Mouse (Mus musculus) thymus, adult 2 months (tissue): Measurements from ENCODE around the gene Evc2. TPM values are rescaled to one million over a fixed set of nuclear protein-coding genes. Genes with fewer than 3 reads are reported as not detected.

Experiments used
- DNase-seq: peaks from one replicate; pipeline ENCODE4 v3.0.0; 2021
- H3K27ac ChIP-seq: fragments of 200-500 bp; 2 replicates; pipeline ENCODE4 v1.5.1; 2012; ENCODE audit warnings: low read length, control low read depth; ENCODE audit not compliant: control insufficient read depth, insufficient read depth
- H3K27me3 ChIP-seq: fragments of 200-500 bp; 2 replicates; pipeline ENCODE4 v1.6.1; 2012; ENCODE audit warnings: mild to moderate bottlenecking, low read length, moderate library complexity, mixed read lengths; ENCODE audit not compliant: control insufficient read depth, insufficient read depth
- H3K36me3 ChIP-seq: fragments of 200-500 bp; 2 replicates; pipeline ENCODE4 v1.6.1; 2012; ENCODE audit warnings: mild to moderate bottlenecking, low read length, moderate library complexity; ENCODE audit not compliant: control insufficient read depth, insufficient read depth
- H3K4me1 ChIP-seq: fragments of 200-500 bp; replicated peaks from 2 replicates; pipeline ENCODE4 v1.6.1; 2012; ENCODE audit warnings: low read length; ENCODE audit not compliant: control insufficient read depth, insufficient read depth
- H3K4me3 ChIP-seq: fragments of 200-500 bp; 2 replicates; pipeline ENCODE4 v1.5.1; 2012; ENCODE audit warnings: mild to moderate bottlenecking, low read length, control low read depth, moderate library complexity; ENCODE audit not compliant: control insufficient read depth, insufficient read depth
- CTCF ChIP-seq: fragments of 200-500 bp; IDR thresholded peaks from 2 replicates; pipeline ENCODE4 v1.5.1; 2012; ENCODE audit warnings: mild to moderate bottlenecking, control low read depth, low read length, moderate library complexity, borderline replicate concordance; ENCODE audit not compliant: control insufficient read depth, poor library complexity, insufficient read depth; ENCODE audit errors: extremely low read depth
- POLR2A ChIP-seq: fragments of 200-500 bp; IDR thresholded peaks from 2 replicates; pipeline ENCODE4 v1.6.1; 2012; ENCODE audit warnings: mild to moderate bottlenecking, low read length, control low read depth, moderate library complexity; ENCODE audit not compliant: control insufficient read depth, poor library complexity, insufficient read depth; ENCODE audit errors: extremely low read depth
- WGBS: fragments of 180-500 bp; shearing (Covaris S2); methylation state at CpG from one replicate; pipeline ENCODE4 v1.1.7; 2018; 5-methylcytosine and 5-hydroxymethylcytosine counted together
- polyA plus RNA-seq: library from polyadenylated mRNA; depleted of rRNA; stranded (reverse); fragments of >200 nt; gene quantifications from 2 replicates; pipeline ENCODE4 v1.2.3, GENCODE M21; 2012

The Evc2 gene
- polyA plus RNA-seq, 1 experiment: 7.2 TPM

DNA sequence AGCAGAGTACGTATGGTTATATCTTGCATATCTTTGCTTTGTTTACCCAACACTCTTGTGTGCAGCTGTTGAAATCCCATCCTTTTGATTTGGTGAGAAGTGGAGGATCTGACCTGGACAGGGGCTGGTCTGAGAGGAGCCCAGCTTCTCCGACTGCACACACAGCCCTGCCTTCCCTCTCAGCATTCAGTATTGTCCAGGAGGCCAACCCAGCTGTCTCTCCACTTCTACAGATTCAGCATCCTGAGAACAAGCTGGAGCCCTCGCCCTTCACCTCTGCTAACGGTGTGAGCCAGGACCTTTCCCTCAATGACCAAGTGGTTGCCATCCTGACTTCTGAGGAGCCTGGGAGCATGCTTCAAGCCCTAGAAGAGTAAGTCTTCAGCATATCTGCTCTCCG is 25.0 kb downstream of the Evc2 start:
- Histone ChIP-seq H3K4me1 (no peaks in the 10 kb centered on the region), H3K27me3 (no peaks in the 10 kb centered on the region), H3K27ac (no peak overlapping the region), H3K4me3 (no peak overlapping the region), H3K36me3 (no peaks in the 10 kb centered on the region)
- 94% methylated on average over 5 of the region's 5 CpGs for WGBS
- no peak for TF ChIP-seq POLR2A
- no peak for TF ChIP-seq CTCF
- no peak for DNase-seq

DNA sequence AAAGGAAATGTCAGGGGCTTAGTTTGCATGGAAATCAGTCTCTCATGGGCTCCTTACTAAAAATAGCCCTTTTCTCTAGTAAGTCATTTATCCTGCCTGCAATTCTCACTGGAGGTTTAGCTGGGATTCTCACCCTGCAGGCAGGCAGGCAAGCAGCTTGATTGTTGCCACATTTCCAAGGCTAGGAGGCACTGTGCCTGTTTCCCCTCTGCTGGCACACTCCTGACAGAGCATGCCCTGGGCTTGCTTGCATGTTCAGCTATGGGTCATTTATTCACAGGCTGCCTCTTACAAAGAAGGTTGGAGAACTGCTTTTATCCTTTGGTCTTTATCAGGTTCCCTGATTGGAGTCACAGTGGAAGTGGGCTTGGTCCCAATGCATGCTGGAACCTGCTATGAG is 27.5 kb downstream of the Evc2 start:
- Histone ChIP-seq H3K36me3 (no peaks in the 10 kb centered on the region), H3K4me3 (no peak overlapping the region), H3K4me1 (no peaks in the 10 kb centered on the region), H3K27me3 (no peaks in the 10 kb centered on the region), H3K27ac (no peak overlapping the region)
- DNase-seq: no peak
- TF ChIP-seq CTCF (no peak), POLR2A (no peak)

GRCm38 (mm10) chr5:37368796-37369195 is 30.5 kb downstream of the Evc2 start:
- Histone ChIP-seq H3K36me3 (no peaks in the 10 kb centered on the region), H3K4me3 (no peak overlapping the region), H3K27me3 (no peaks in the 10 kb centered on the region), H3K27ac (no peak overlapping the region), H3K4me1 (no peaks in the 10 kb centered on the region)
- WGBS: 87% methylated on average over 8 of the region's 8 CpGs
- no peak for DNase-seq
- TF ChIP-seq CTCF: no peak
- no peak for TF ChIP-seq POLR2A

- H3K27ac ChIP-seq: no peak overlapping the region
- H3K27me3 ChIP-seq: no peaks in the 10 kb centered on the region
- no peak overlapping the region for H3K4me3 ChIP-seq
- no peak for DNase-seq
- 90% methylated on average over 7 of the region's 7 CpGs for WGBS
- TF ChIP-seq POLR2A: no peak
- TF ChIP-seq CTCF: no peak
- H3K36me3 ChIP-seq: no peaks in the 10 kb centered on the region
- H3K4me1 ChIP-seq: no peaks in the 10 kb centered on the region
These were observed 39.1 kb downstream of the Evc2 start for GRCm38 (mm10) chr5:37377376-37377775.

DNA sequence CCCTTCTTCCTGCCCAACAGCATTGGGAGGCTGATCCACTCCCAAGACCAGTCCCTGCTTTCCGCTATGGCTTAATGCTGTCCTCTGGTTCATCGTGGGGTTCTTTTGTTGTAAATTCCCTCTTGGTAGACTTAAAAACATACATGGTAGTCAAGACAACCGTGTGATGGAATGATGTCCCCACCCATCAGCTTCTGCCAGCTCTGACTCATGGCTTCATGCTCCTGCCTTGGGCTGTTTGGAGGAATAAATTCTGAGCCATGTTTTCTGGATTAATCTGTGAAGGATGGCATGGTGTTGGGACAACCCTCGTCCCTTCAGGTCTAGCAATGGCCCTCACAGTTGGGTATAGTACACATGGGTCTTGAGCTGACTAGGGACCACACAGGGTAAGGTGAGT is 42.3 kb downstream of the Evc2 start:
- Histone ChIP-seq H3K36me3 (no peaks in the 10 kb centered on the region), H3K4me1 (no peaks in the 10 kb centered on the region), H3K27me3 (no peaks in the 10 kb centered on the region), H3K4me3 (no peak overlapping the region), H3K27ac (no peak overlapping the region)
- TF ChIP-seq CTCF (no peak), POLR2A (no peak)
- WGBS: 92% methylated on average over 4 of the region's 4 CpGs
- DNase-seq: no peak

DNA sequence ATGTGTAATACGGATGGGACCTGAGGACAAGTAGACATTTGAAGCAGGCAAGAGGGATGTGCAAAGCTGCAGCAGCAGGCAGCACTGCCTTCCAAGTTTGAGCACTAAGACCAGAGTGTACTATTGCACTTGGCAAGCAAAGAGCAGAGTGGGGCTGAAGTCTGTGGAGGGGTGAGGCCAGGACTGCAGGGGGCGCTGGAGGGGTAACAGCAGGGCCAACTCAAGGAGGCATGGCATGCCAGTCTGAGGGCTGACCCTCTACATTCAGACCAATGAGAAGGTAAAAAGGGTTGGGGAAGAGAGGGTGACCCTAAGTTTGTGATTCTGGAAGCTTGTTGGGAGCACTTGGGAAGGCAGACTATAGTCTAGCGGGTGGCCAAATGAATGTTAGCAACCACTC is 45.3 kb downstream of the Evc2 start:
- DNase-seq: no peak
- 96% methylated on average over 3 of the region's 3 CpGs for WGBS

DNA sequence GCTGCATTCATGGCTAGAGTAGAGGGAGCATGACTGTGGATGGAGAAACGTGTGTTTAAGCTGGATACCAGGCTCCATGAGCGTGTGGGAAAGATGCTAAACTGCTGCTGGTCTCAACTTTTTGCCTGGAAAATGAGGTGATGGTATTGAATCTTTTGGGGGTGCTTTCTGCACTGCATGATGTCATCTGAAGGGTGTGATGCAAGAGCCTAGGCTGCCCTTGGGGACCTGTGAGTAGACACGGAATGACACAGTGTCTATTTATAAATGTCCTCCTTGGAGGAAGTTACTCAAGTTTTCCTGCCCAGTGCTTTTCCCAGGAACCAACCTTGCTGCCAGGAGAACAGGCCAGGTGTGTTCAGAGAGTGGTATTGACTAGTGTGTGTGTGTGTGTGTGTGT is 50.3 kb downstream of the Evc2 start:
- TF ChIP-seq CTCF: no peak
- TF ChIP-seq POLR2A: no peak
- DNase-seq: no peak
- Histone ChIP-seq H3K36me3 (no peaks in the 10 kb centered on the region), H3K4me1 (no peaks in the 10 kb centered on the region), H3K27me3 (no peaks in the 10 kb centered on the region), H3K4me3 (no peak overlapping the region), H3K27ac (no peak overlapping the region)
- WGBS: 78% methylated on average over 3 of the region's 3 CpGs

More for the DNA sequence above, 45.3 kb downstream of the Evc2 start:
- Histone ChIP-seq H3K4me3 (no peak overlapping the region), H3K36me3 (no peaks in the 10 kb centered on the region), H3K27me3 (no peaks in the 10 kb centered on the region), H3K27ac (no peak overlapping the region), H3K4me1 (no peaks in the 10 kb centered on the region)
- no peak for TF ChIP-seq CTCF
- no peak for TF ChIP-seq POLR2A
